Mouse (Mus musculus) myocyte (in vitro differentiated cells): ENCODE results near the gene Dbx2. TPM values are rescaled to one million over a fixed set of nuclear protein-coding genes. Genes with fewer than 3 reads are reported as not detected.

Experiments
- H3K27me3 ChIP-seq: one replicate; pipeline ENCODE4 v1.6.1; 2011; ENCODE audit not compliant: control insufficient read depth, insufficient read depth, insufficient read length
- H3K36me3 ChIP-seq: one replicate; pipeline ENCODE4 v1.6.1; 2011; ENCODE audit not compliant: control insufficient read depth, insufficient read depth
- H3K4me2 ChIP-seq: one replicate; pipeline ENCODE4 v1.6.1; 2011; ENCODE audit warnings: low read depth, control low read depth
- H3K4me3 ChIP-seq: one replicate; pipeline ENCODE4 v1.5.1; 2011; ENCODE audit warnings: mild to moderate bottlenecking, control low read depth, moderate library complexity
- H3K79me2 ChIP-seq: one replicate; pipeline ENCODE4 v1.6.1; 2011; ENCODE audit not compliant: control insufficient read depth, insufficient read depth
- H3ac ChIP-seq: one replicate; pipeline ENCODE4 v1.6.1; 2011; ENCODE audit not compliant: control insufficient read depth, insufficient read length
- CEBPB ChIP-seq: IDR thresholded peaks from 2 replicates; pipeline ENCODE4 v1.6.1; 2011; ENCODE audit warnings: mild to moderate bottlenecking, moderate library complexity; ENCODE audit not compliant: poor library complexity, insufficient read depth, severe bottlenecking
- E2F4 ChIP-seq: IDR thresholded peaks from one replicate; pipeline ENCODE4 v1.6.1; 2011; ENCODE audit warnings: mild to moderate bottlenecking, control low read depth, moderate library complexity; ENCODE audit not compliant: insufficient read depth
- MAX ChIP-seq: IDR thresholded peaks from one replicate; pipeline ENCODE4 v1.6.1; 2011; ENCODE audit warnings: low read depth, mild to moderate bottlenecking, control low read depth
- MYOD1 ChIP-seq, 3 experiments: IDR thresholded peaks; one replicate each; pipeline ENCODE4 v1.6.1; 2011; ENCODE audit warnings: control low read depth in 2 of 3, low read depth in 2 of 3, mild to moderate bottlenecking in 2 of 3, moderate library complexity in 1 of 3; ENCODE audit not compliant: insufficient read length in 2 of 3, control insufficient read depth in 1 of 3
- MYOG ChIP-seq, 3 experiments: IDR thresholded peaks; one replicate each; pipeline ENCODE4 v1.6.1; 2011; ENCODE audit warnings: control low read depth in 2 of 3, low read depth in 2 of 3, mild to moderate bottlenecking in 2 of 3; ENCODE audit not compliant: insufficient read length in 2 of 3, control insufficient read depth in 1 of 3, insufficient read depth in 1 of 3
- POLR2A ChIP-seq: IDR thresholded peaks from one replicate; pipeline ENCODE4 v1.6.1; 2011; ENCODE audit warnings: low read depth, mild to moderate bottlenecking, control low read depth, moderate library complexity; ENCODE audit not compliant: insufficient read length
- POLR2AphosphoS2 ChIP-seq: IDR thresholded peaks from one replicate; pipeline ENCODE4 v1.6.1; 2011; ENCODE audit warnings: low read depth, control low read depth; ENCODE audit not compliant: insufficient read length
- REST ChIP-seq: IDR thresholded peaks from one replicate; pipeline ENCODE4 v1.6.1; 2011; ENCODE audit warnings: mild to moderate bottlenecking, control low read depth, moderate library complexity; ENCODE audit not compliant: insufficient read depth, insufficient read length
- SRF ChIP-seq: IDR thresholded peaks from one replicate; pipeline ENCODE4 v1.6.1; 2011; ENCODE audit warnings: low read depth; ENCODE audit not compliant: control insufficient read depth, insufficient read length
- TCF12 ChIP-seq: IDR thresholded peaks from one replicate; pipeline ENCODE4 v1.6.1; 2011; ENCODE audit warnings: mild to moderate bottlenecking, control low read depth; ENCODE audit not compliant: poor library complexity, insufficient read depth, severe bottlenecking
- TCF3 ChIP-seq: IDR thresholded peaks from one replicate; pipeline ENCODE4 v1.6.1; 2011; ENCODE audit warnings: low read depth, control low read depth; ENCODE audit not compliant: insufficient read length
- USF1 ChIP-seq: IDR thresholded peaks from one replicate; pipeline ENCODE4 v1.6.1; 2011; ENCODE audit warnings: low read depth, mild to moderate bottlenecking, control low read depth, moderate library complexity
- polyA plus RNA-seq: library from polyadenylated mRNA; unstranded; fragments of >200 nt; fragmentation: generic; extraction: Trizol; gene quantifications from one replicate; pipeline ENCODE4 v1.2.1, GENCODE M21; 2012; ENCODE audit warnings: missing spikeins

The Dbx2 gene
- not detected for polyA plus RNA-seq

DNA sequence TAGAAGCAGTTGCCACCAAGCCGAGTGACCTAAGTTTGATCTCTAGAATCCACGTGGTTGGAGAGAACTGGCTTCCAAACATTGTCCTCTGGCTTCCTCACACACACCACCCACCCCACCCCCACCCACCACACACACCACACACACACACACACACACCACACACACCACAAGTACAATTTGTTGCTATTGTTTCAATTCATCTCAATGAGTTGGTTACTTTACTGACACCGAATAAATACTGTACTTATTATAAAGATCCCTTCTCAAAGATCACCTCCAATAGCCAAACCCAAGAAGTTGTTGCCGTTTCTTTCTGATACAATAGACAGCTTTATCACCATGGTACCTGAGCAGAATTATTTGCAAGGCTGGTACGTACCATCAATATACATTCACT, at the start of gene Dbx2:
Gene Dbx2, minus strand, starts transcription at position 101 of the 400 bp plus-strand sequence.
- peaks cover 38% of the 10 kb centered on the region for H3K27me3 ChIP-seq
- no peak within 1 kb of the TSS for H3K4me3 ChIP-seq
- H3K79me2 ChIP-seq, result no peaks in the 10 kb centered on the region
- no peak within 1 kb of the TSS for H3K4me2 ChIP-seq
- H3K36me3 ChIP-seq, result no peaks in the 10 kb centered on the region
- no peak within 1 kb of the TSS for H3ac ChIP-seq
- TF ChIP-seq SRF, result no peak
- TF ChIP-seq REST, result no peak
- no peak for TF ChIP-seq POLR2AphosphoS2
- no peak for TF ChIP-seq TCF12
- TF ChIP-seq E2F4, result no peak
- no peak for TF ChIP-seq TCF3
- TF ChIP-seq CEBPB, result no peak
- TF ChIP-seq MYOG (IDR thresholded peaks at IDR 0.05; ENCODE audit: control insufficient read depth in 1 of 3, insufficient read depth in 1 of 3, insufficient read length in 2 of 3, low read depth in 2 of 3), result no peak
- TF ChIP-seq USF1, result no peak
- no peak for TF ChIP-seq MAX
- no peak for TF ChIP-seq POLR2A
- TF ChIP-seq MYOD1 (IDR thresholded peaks at IDR 0.05; ENCODE audit: control insufficient read depth in 1 of 3, insufficient read length in 2 of 3, low read depth in 2 of 3), result no peak

DNA sequence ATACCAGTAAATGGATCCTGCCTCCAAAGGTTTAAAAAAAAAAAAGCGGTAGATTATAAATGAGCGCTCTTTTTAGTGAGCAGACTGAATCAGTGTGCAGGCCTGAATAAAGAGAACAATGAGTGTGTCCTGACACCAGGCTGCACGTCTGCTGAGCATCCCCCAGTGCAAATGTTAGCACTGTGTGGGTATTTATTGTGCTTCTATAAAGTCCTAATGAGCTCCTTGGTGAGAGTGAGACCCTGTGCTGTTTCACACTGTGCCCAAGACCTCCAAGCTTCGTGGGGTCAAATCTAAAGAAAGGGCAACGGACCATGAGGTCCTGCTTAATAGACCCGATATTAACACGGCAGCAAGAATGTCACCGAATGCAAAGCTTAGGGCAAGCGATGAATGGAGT, 46.4 kb upstream of the Dbx2 start:
- H3K79me2 ChIP-seq, result no peaks in the 10 kb centered on the region
- no peak overlapping the region for H3K4me2 ChIP-seq
- H3K27me3 ChIP-seq, result peaks cover 50% of the 10 kb centered on the region
- H3K4me3 ChIP-seq, result no peak overlapping the region
- H3ac ChIP-seq, result no peak overlapping the region
- no peak for TF ChIP-seq SRF
- no peak for TF ChIP-seq REST
- no peak for TF ChIP-seq POLR2A
- no peak for TF ChIP-seq MAX
- no peak for TF ChIP-seq MYOD1 (IDR thresholded peaks at IDR 0.05; ENCODE audit: control insufficient read depth in 1 of 3, insufficient read length in 2 of 3, low read depth in 2 of 3)
- TF ChIP-seq CEBPB, result no peak
- no peak for TF ChIP-seq USF1
- no peak for TF ChIP-seq E2F4
- no peak for TF ChIP-seq TCF12
- TF ChIP-seq MYOG (IDR thresholded peaks at IDR 0.05; ENCODE audit: control insufficient read depth in 1 of 3, insufficient read depth in 1 of 3, insufficient read length in 2 of 3, low read depth in 2 of 3), result no peak
- TF ChIP-seq TCF3, result no peak
- H3K36me3 ChIP-seq, result no peaks in the 10 kb centered on the region

DNA sequence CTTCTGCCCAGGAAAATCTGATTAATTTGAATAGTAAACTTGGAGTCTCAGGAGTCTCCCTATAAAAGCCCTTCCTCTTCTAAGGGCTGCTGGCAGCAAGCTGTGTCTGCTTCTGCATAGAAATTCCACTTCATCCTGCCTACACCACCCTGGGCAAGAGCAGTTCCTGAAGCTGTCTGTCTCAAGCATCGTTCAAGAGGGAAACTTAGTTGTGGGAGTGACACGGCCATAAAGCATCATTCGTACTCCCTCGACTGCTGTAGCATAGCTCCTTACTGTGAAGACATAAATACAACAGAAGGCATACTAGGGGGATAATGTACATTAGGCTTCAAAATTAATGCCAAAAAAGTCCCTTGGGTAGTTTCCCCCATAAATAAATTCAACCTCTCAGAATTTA, 45.8 kb upstream of the Dbx2 start:
- TF ChIP-seq REST (no peak), TCF12 (no peak)
- H3ac ChIP-seq, result no peak overlapping the region
- no peak overlapping the region for H3K4me3 ChIP-seq
- no peaks in the 10 kb centered on the region for H3K36me3 ChIP-seq
- no peak overlapping the region for H3K4me2 ChIP-seq
- peaks cover 50% of the 10 kb centered on the region for H3K27me3 ChIP-seq
- no peaks in the 10 kb centered on the region for H3K79me2 ChIP-seq

DNA sequence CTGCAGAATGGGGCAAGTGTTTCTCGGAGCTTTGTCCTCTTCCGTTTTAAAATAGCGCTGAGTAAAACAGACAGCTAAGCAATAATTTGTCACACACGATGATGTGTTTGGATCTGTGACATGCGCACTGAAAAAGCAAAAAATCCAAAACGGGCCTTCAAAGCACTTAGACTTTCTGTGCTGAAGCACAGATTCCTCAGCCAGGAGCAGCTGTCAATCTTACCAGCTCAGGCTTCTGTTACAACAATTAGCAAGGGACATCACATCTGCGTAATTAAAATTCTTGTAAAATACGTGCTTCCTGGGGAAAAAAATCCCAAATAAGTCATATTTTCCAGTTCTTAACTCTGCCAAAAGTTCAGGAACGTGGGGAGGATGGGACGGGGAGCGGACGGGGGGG, 43.6 kb upstream of the Dbx2 start:
- Histone ChIP-seq H3K4me2 (no peak overlapping the region), H3K79me2 (no peaks in the 10 kb centered on the region), H3K4me3 (no peak overlapping the region), H3ac (no peak overlapping the region), H3K36me3 (no peaks in the 10 kb centered on the region), H3K27me3 (peaks cover 65% of the 10 kb centered on the region)
- TF ChIP-seq MYOG (IDR thresholded peaks at IDR 0.05; ENCODE audit: control insufficient read depth in 1 of 3, insufficient read depth in 1 of 3, insufficient read length in 2 of 3, low read depth in 2 of 3), result no peak
- TF ChIP-seq POLR2A, result no peak
- no peak for TF ChIP-seq TCF3
- TF ChIP-seq CEBPB, result no peak
- TF ChIP-seq REST, result no peak
- TF ChIP-seq POLR2AphosphoS2, result no peak
- TF ChIP-seq USF1, result no peak
- TF ChIP-seq MYOD1 (IDR thresholded peaks at IDR 0.05; ENCODE audit: control insufficient read depth in 1 of 3, insufficient read length in 2 of 3, low read depth in 2 of 3), result no peak
- TF ChIP-seq MAX, result no peak
- TF ChIP-seq E2F4, result no peak
- TF ChIP-seq SRF, result no peak
- no peak for TF ChIP-seq TCF12

DNA sequence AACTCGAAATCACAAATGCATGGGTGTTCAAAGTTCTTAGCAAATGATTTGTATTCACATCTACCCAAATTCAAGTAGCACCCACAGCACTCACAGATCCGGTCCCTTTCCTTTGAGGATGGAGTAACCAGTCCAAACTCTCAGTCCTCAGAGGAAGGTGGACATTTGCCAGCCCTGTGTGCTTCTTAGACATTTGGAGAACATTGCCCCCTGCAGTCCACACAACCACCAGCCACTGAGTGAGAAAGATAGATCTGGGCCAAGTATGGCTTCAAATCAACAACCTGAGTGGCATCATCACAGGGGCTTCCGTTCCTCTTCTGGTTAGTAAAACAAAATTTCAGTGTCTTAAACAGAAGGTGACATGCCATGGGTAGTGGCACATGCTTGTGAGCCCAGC, 38.0 kb upstream of the Dbx2 start:
- Histone ChIP-seq H3K4me2 (no peak overlapping the region), H3K79me2 (no peaks in the 10 kb centered on the region), H3K36me3 (no peaks in the 10 kb centered on the region), H3K27me3 (peaks cover 33% of the 10 kb centered on the region), H3ac (no peak overlapping the region), H3K4me3 (no peak overlapping the region)
- no peak for TF ChIP-seq MAX
- no peak for TF ChIP-seq USF1
